ENCODE assay signal across 8 mouse cellular contexts in genomic region chr15:96936705-96937346, GRCm38 (mm10).
DNase-seq lines count a peak whose midpoint lies in the region; ATAC-seq lines count a peak whose summit lies in the region.

No protein-coding gene starts in this region.

- peak; percentile 99 for ATAC-seq in inflammation-experienced regulatory T-cells, adult 6 months
- peak; percentile 100 for ATAC-seq in megakaryocyte progenitor cell, adult 5-6 weeks (replicated peaks; ENCODE audit: poor library complexity)

- intact Hi-C loops in gastrocnemius, postnatal 14 days (cut with DNase I; ENCODE audit: low total_unique reads), result loop anchor here (10.0 kb wide), 1 partner anchor 232 kb away; no protein-coding TSS in a partner anchor

- peak; percentile 83 to 95 for DNase-seq in adrenal gland, adult (ENCODE audit: inconsistent age in 2 of 2, low spot score in 1 of 2)
- DNase-seq in embryo, embryonic 10 days (ENCODE audit: low spot score), result peak; percentile 96
- DNase-seq in gastrocnemius, postnatal 14 days, result peak; percentile 86
- DNase-seq in left cerebral cortex, adult 9 months (ENCODE audit: low spot score in 2 of 2), result peak; percentile 55 to 93
- DNase-seq in right cerebral cortex, postnatal 14 days, result peak; percentile 81
- peak; percentile 84 for DNase-seq in urinary bladder, postnatal 25 days (ENCODE audit: low spot score)

Comparison
In these comparisons a context has a peak if more than half of its experiments do, and no peak if none do; other contexts are left out.
1. Peak in every context shown above with its lines: DNase-seq and ATAC-seq.